ENCODE assay signal across 8 mouse cellular contexts in genomic region chr11:116027756-116028155, GRCm38 (mm10). TPM values are rescaled to one million over a fixed set of nuclear protein-coding genes. Genes with fewer than 3 reads are reported as not detected.
DNase-seq lines count a peak whose midpoint lies in the region; ATAC-seq and TF ChIP-seq lines count a peak whose summit lies in the region.

H3f3b (minus strand) TSS chr11:116027962.

- no peaks in the 10 kb centered on the region for H3K27me3 ChIP-seq in intestine, embryonic 16.5 days (replicated peaks; ENCODE audit: control insufficient read depth, insufficient read depth, low read length)

- no peak within 1 kb of the TSS for H3K4me2 ChIP-seq in intestine, embryonic 16.5 days (ENCODE audit: low read depth, low read length)

- H3K4me1 ChIP-seq in bone marrow, adult 2 months (ENCODE audit: control insufficient read depth, insufficient read depth, low read length): peaks cover 4% of the 10 kb centered on the region
- H3K4me1 ChIP-seq in intestine, embryonic 16.5 days (ENCODE audit: control insufficient read depth, insufficient read depth, low read length): peaks cover 8% of the 10 kb centered on the region

- no peak for DNase-seq in left cerebral cortex, adult 18-20 months (ENCODE audit: low spot score in 2 of 2)
- DNase-seq in left cerebral cortex, adult 9 months (ENCODE audit: low spot score in 2 of 2): no peak
- DNase-seq in gastrocnemius, postnatal 4 days (ENCODE audit: low spot score in 2 of 2): no peak
- no peak for DNase-seq in B cell, adult 2 months
- DNase-seq in ovary, postnatal 36 days (ENCODE audit: low spot score): no peak

- no peak within 1 kb of the TSS for H3K9ac ChIP-seq in intestine, embryonic 16.5 days (ENCODE audit: low read depth, low read length)

- TF ChIP-seq POLR2A in bone marrow, adult 2 months (IDR thresholded peaks at IDR 0.05; ENCODE audit: borderline replicate concordance, control insufficient read depth, low read depth, low read length): no peak

- H3K4me3 ChIP-seq in bone marrow, adult 2 months (replicated peaks; ENCODE audit: control insufficient read depth, low read depth, low read length): no peak within 1 kb of the TSS
- H3K4me3 ChIP-seq in intestine, embryonic 16.5 days (ENCODE audit: low read length): no peak within 1 kb of the TSS

- 0 out of 2 replicates have a peak within 1 kb of the TSS, but pooled peaks have one; percentile 20 for H3K27ac ChIP-seq in bone marrow, adult 2 months (ENCODE audit: control insufficient read depth, insufficient read depth, low read depth, low read length, poor library complexity)
- H3K27ac ChIP-seq in intestine, embryonic 16.5 days (ENCODE audit: low read length): no peak within 1 kb of the TSS

- ATAC-seq in intestine, embryonic 16.5 days: no peak
- no peak for ATAC-seq in megakaryocyte progenitor cell, adult 5-6 weeks (replicated peaks; ENCODE audit: poor library complexity)

- H3K36me3 ChIP-seq in intestine, embryonic 16.5 days (ENCODE audit: control insufficient read depth, insufficient read depth, low read length): no peaks in the 10 kb centered on the region

- WGBS in bone marrow, adult 2 months: 55% methylated on average over 4 of the region's 4 CpGs
- WGBS in intestine, embryonic 16.5 days: 80% methylated on average over 4 of the region's 4 CpGs

- H3K9me3 ChIP-seq in intestine, embryonic 16.5 days (ENCODE audit: control insufficient read depth, low read length): no peaks in the 10 kb centered on the region

- no peak for TF ChIP-seq CTCF in bone marrow, adult 2 months (IDR thresholded peaks at IDR 0.05; ENCODE audit: control insufficient read depth, insufficient read depth, low read length)

RNA-seq across cellular contexts. Expression of gene H3f3b, which starts in this region (rescaled TPM):
- total RNA-seq in left cerebral cortex, adult 18-20 months (2021): 100 to 1,000 TPM; 246 to 269 TPM
- 386 and 402 TPM in 2 replicates for polyA plus RNA-seq in bone marrow, adult 2 months (2011; ENCODE audit: insufficient read depth, insufficient read length, low replicate concordance, missing spikeins)
- 100 to 1,000 TPM; 383 to 437 TPM for total RNA-seq in gastrocnemius, postnatal 4 days (2021)
- 1,239 and 1,387 TPM in 2 replicates for polyA plus RNA-seq in intestine, embryonic 16.5 days (2015; fragmentation: Nextera tagmentation; extraction: Ambion mirVana)
- 714 and 817 TPM in 2 replicates for total RNA-seq in megakaryocyte progenitor cell, adult 5-6 weeks (2015)
- 751 and 801 TPM in 2 replicates for total RNA-seq in megakaryocyte progenitor cell, adult 5-6 weeks (2017)
